Mouse (Mus musculus) bone marrow, adult 2 months (tissue): Measurements from ENCODE around the gene Bcl7c.

Experiments used
- CTCF ChIP-seq: fragments of 200-500 bp; IDR thresholded peaks from 2 replicates; pipeline ENCODE4 v1.5.1; 2011; ENCODE audit warnings: low read length, control low read depth; ENCODE audit not compliant: control insufficient read depth, insufficient read depth
- POLR2A ChIP-seq: fragments of 200-500 bp; IDR thresholded peaks from 2 replicates; pipeline ENCODE4 v1.6.1; 2011; ENCODE audit warnings: low read depth, mild to moderate bottlenecking, control low read depth, low read length, borderline replicate concordance; ENCODE audit not compliant: control insufficient read depth

DNA sequence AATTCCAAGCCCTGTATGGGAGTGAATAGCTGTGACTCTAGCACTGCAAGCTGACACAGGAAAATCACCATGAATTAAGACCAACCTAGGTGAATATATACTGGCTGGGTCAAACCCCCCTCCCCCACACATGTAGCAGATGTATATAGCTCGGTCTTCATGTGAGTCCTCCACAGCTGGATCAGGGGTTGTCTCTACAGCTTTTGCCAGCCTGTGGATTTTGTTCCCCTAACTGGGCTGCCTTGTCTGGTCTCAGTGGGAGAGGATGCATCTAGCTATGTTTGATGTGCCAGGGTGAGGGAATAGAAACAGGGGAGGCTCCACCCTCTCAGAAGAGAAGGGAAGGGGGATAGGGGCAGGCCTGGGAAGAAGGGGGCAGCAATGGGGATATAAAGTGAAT lies 92.4 kb downstream of the Bcl7c start:
- TF ChIP-seq CTCF (no peak), POLR2A (no peak)
